Mouse (Mus musculus) liver, embryonic 15.5 days (tissue): ENCODE measurements around the gene Rnf217. TPM values are rescaled to one million over a fixed set of nuclear protein-coding genes. Genes with fewer than 3 reads are reported as not detected.

ENCODE experiments used
- ATAC-seq: fragments of 200-750 bp; cut with Nextera tagmentation; 2 replicates; pipeline ENCODE4 v1.8.0; 2017; ENCODE audit warnings: moderate number of reproducible peaks, mild to moderate bottlenecking, moderate library complexity; ENCODE audit not compliant: insufficient read depth
- H3K27ac ChIP-seq: fragments of 300-500 bp; sonication (generic); replicated peaks from 2 replicates; pipeline ENCODE4 v1.5.1; 2015; ENCODE audit warnings: mild to moderate bottlenecking, inconsistent platforms
- H3K27me3 ChIP-seq: fragments of 300-500 bp; sonication (generic); 2 replicates; pipeline ENCODE4 v1.6.1; 2015; ENCODE audit warnings: mild to moderate bottlenecking, inconsistent platforms
- H3K36me3 ChIP-seq: fragments of 300-500 bp; sonication (generic); replicated peaks from 2 replicates; pipeline ENCODE4 v1.6.1; 2015; ENCODE audit warnings: moderate library complexity, mild to moderate bottlenecking, inconsistent platforms
- H3K4me1 ChIP-seq: fragments of 300-500 bp; sonication (generic); replicated peaks from 2 replicates; pipeline ENCODE4 v1.6.1; 2015; ENCODE audit warnings: inconsistent platforms
- H3K4me2 ChIP-seq: fragments of 300-500 bp; sonication (generic); 2 replicates; pipeline ENCODE4 v1.6.1; 2015; ENCODE audit warnings: moderate library complexity, mild to moderate bottlenecking, inconsistent platforms
- H3K4me3 ChIP-seq: fragments of 300-500 bp; sonication (generic); replicated peaks from 2 replicates; pipeline ENCODE4 v1.5.1; 2015; ENCODE audit warnings: mild to moderate bottlenecking, inconsistent platforms
- H3K9ac ChIP-seq: fragments of 300-500 bp; sonication (generic); 2 replicates; pipeline ENCODE4 v1.6.1; 2015; ENCODE audit warnings: moderate library complexity, mild to moderate bottlenecking, inconsistent platforms
- H3K9me3 ChIP-seq: fragments of 300-500 bp; sonication (generic); replicated peaks from 2 replicates; pipeline ENCODE4 v1.6.1; 2016; ENCODE audit warnings: inconsistent platforms
- WGBS: fragments of 180-500 bp; shearing (Covaris S2); methylation state at CpG from one replicate; pipeline ENCODE4 v1.1.7; 2015; ENCODE audit warnings: mixed read lengths; ENCODE audit not compliant: insufficient replicate concordance; 5-methylcytosine and 5-hydroxymethylcytosine counted together
- polyA plus RNA-seq: library from polyadenylated mRNA; unstranded; fragments of >200 nt; fragmentation: Nextera tagmentation; extraction: Ambion mirVana; gene quantifications from 2 replicates; pipeline ENCODE4 v1.2.1, GENCODE M21; 2015

Gene Rnf217
- polyA plus RNA-seq, 1 experiment from 2014 or later: 0.14 TPM

GRCm38 (mm10) chr10:31533270-31533826 is 75.6 kb downstream of the Rnf217 start:
- Histone ChIP-seq H3K9me3 (no peaks in the 10 kb centered on the region), H3K9ac (no peak overlapping the region), H3K27me3 (no peaks in the 10 kb centered on the region), H3K4me3 (no peak overlapping the region), H3K27ac (no peak overlapping the region), H3K4me2 (no peak overlapping the region), H3K36me3 (no peaks in the 10 kb centered on the region), H3K4me1 (no peaks in the 10 kb centered on the region)
- no peak for ATAC-seq
- 57% methylated on average over 6 of the region's 6 CpGs for WGBS

DNA sequence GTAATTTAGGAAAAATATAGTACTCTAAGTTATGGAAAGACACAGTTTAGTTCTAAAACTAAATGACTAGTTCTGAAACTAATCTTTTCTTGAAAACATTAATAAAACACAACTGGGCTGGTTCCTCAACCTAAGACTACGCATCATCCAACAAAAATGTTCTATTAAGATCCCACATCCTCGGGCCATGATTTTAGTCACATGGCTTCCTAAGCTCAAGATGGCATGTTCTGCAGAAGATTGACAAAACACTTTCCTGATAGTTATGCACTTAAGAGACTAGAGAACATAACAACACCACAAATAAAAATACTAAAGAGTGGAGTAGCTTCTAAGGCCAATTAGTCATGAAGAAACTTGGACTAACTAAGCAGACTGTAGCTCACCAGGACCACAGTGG is 76.2 kb downstream of the Rnf217 start:
- Histone ChIP-seq H3K4me1 (no peaks in the 10 kb centered on the region), H3K36me3 (no peaks in the 10 kb centered on the region), H3K9ac (no peak overlapping the region), H3K27me3 (no peaks in the 10 kb centered on the region), H3K27ac (no peak overlapping the region), H3K9me3 (no peaks in the 10 kb centered on the region), H3K4me2 (no peak overlapping the region), H3K4me3 (no peak overlapping the region)
- 78% methylated on average over 2 of the region's 2 CpGs for WGBS
- no peak for ATAC-seq

DNA sequence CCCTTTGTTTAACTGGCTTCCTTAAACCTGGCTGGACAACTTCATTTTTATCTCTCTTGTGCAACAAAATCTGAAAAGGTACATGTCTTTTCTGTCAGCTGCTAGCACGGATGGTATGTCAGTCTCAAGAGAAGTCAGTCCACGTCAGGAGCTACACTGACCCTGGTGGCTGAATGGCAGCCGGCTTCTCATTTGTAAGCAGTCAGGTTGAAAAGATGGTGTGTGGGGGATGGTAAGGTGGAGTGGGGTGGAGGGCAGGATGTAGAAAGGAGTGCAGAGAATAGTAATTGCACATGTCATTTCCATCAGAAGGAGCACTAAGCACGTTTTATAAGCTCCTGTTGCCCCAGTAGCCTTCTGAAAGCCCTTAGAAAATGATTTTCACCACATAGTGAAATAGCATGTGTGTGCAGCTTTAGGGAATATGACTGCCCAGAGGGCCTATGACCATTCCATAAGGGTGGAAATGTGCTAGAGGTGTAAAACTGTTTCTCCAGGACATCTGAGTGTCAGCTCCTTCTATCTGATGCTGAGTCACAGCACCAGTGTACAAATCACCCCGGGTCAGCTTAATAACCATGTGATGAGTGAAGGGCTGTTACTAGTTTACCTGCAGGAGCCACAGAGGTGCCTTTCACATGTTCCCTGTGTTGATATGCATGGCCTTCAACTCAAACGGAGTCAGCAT is 80.5 kb downstream of the Rnf217 start:
- Histone ChIP-seq H3K4me3 (no peak overlapping the region), H3K27me3 (no peaks in the 10 kb centered on the region), H3K4me2 (no peak overlapping the region), H3K4me1 (no peaks in the 10 kb centered on the region), H3K9ac (no peak overlapping the region), H3K9me3 (no peaks in the 10 kb centered on the region), H3K36me3 (no peaks in the 10 kb centered on the region), H3K27ac (no peak overlapping the region)
- ATAC-seq: no peak
- WGBS: 63% methylated on average over 6 of the region's 6 CpGs

GRCm38 (mm10) chr10:31525705-31526104 is 83.3 kb downstream of the Rnf217 start:
- no peaks in the 10 kb centered on the region for H3K36me3 ChIP-seq
- H3K4me2 ChIP-seq: no peak overlapping the region
- no peaks in the 10 kb centered on the region for H3K9me3 ChIP-seq
- H3K27me3 ChIP-seq: no peaks in the 10 kb centered on the region
- no peaks in the 10 kb centered on the region for H3K4me1 ChIP-seq
- no peak overlapping the region for H3K4me3 ChIP-seq
- ATAC-seq: no peak
- WGBS: 47% methylated on average over 3 of the region's 3 CpGs
- H3K9ac ChIP-seq: no peak overlapping the region
- H3K27ac ChIP-seq: no peak overlapping the region

DNA sequence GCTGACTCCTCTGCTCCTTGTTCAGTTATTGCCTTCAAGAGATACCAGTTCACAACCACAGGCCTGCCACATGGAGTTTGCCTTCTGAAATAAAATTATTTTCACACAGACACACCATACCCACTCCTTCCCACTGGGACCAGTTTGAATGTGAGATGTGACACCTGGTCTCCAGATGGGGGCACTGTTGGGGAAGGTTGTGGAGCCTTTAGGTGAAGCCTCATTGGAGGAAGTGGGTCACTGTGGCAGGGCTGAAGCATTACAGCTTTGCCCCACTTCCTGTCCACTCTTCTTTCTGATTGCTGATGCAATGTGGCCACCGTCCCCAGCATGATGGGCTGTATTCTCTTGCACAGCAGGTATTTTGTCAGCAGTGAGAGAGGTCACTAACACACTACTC is 89.6 kb downstream of the Rnf217 start:
- Histone ChIP-seq H3K4me1 (no peaks in the 10 kb centered on the region), H3K9ac (no peak overlapping the region), H3K9me3 (no peaks in the 10 kb centered on the region), H3K27me3 (no peaks in the 10 kb centered on the region), H3K4me3 (no peak overlapping the region), H3K36me3 (no peaks in the 10 kb centered on the region), H3K27ac (no peak overlapping the region), H3K4me2 (no peak overlapping the region)
- ATAC-seq: no peak
- WGBS: 21% methylated on average over 1 of the region's 1 CpGs

DNA sequence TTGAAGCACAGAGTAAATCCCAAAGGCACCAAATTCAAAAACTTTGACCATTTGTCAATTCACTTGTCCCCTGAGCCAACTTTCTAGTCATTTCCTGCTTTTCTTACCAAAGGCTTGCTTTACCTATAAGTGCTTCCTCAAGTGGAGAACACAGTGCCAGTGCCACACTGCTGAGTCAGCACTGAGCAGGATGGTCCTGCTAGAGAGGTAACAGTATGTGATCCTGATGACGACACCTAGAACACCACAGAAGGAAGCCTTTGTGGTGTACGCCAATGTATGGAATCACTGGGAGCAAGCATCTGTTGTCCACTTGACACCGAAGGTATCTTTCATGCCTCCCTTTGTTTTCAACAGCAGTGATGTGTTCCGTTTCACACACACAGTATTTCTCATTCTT is 90.8 kb downstream of the Rnf217 start:
- Histone ChIP-seq H3K4me1 (no peaks in the 10 kb centered on the region), H3K27ac (no peak overlapping the region), H3K9me3 (no peaks in the 10 kb centered on the region), H3K36me3 (no peaks in the 10 kb centered on the region), H3K4me2 (no peak overlapping the region), H3K9ac (no peak overlapping the region), H3K4me3 (no peak overlapping the region), H3K27me3 (no peaks in the 10 kb centered on the region)
- WGBS: 72% methylated on average over 4 of the region's 4 CpGs
- no peak for ATAC-seq

- Histone ChIP-seq H3K4me2 (no peak overlapping the region), H3K4me1 (no peaks in the 10 kb centered on the region), H3K27ac (no peak overlapping the region), H3K36me3 (no peaks in the 10 kb centered on the region), H3K9me3 (no peaks in the 10 kb centered on the region), H3K4me3 (no peak overlapping the region), H3K27me3 (no peaks in the 10 kb centered on the region), H3K9ac (no peak overlapping the region)
- 51% methylated on average over 4 of the region's 4 CpGs for WGBS
- no peak for ATAC-seq
Measured at GRCm38 (mm10) chr10:31517192-31517591, 91.8 kb downstream of the Rnf217 start.

DNA sequence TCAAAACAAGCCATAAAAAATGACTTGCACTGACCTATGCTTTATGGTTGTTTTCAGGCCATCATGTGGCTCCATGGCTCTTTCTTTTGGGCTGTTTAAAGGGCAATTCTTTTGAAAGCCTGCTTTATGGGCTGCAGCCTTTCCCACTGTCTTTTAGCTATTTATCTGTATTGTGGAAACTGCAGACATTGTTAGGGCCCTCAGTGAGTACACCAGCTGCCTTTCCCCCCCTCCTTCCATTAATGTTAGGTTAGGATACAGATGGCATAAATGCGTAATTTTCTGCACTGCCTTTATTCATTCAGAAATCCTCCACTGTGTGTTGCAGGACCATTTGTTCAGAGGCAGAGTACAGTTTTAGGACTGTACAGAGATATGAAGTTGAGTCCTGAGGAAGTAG is 93.1 kb downstream of the Rnf217 start:
- no peaks in the 10 kb centered on the region for H3K4me1 ChIP-seq
- 76% methylated on average over 1 of the region's 1 CpGs for WGBS
- no peak overlapping the region for H3K4me3 ChIP-seq
- H3K27me3 ChIP-seq: no peaks in the 10 kb centered on the region
- H3K36me3 ChIP-seq: no peaks in the 10 kb centered on the region
- no peak for ATAC-seq
- no peaks in the 10 kb centered on the region for H3K9me3 ChIP-seq
- H3K4me2 ChIP-seq: no peak overlapping the region
- no peak overlapping the region for H3K9ac ChIP-seq
- H3K27ac ChIP-seq: no peak overlapping the region

- no peak overlapping the region for H3K4me3 ChIP-seq
- no peak for ATAC-seq
- no peak overlapping the region for H3K4me2 ChIP-seq
- no peaks in the 10 kb centered on the region for H3K4me1 ChIP-seq
- H3K36me3 ChIP-seq: no peaks in the 10 kb centered on the region
- H3K27me3 ChIP-seq: no peaks in the 10 kb centered on the region
- no peaks in the 10 kb centered on the region for H3K9me3 ChIP-seq
- no peak overlapping the region for H3K27ac ChIP-seq
- WGBS: 64% methylated on average over 3 of the region's 3 CpGs
- no peak overlapping the region for H3K9ac ChIP-seq
Measured at GRCm38 (mm10) chr10:31504134-31504551, 104.8 kb downstream of the Rnf217 start.

- H3K4me1 ChIP-seq: no peaks in the 10 kb centered on the region
- no peak for ATAC-seq
- no peak overlapping the region for H3K4me3 ChIP-seq
- no peak overlapping the region for H3K27ac ChIP-seq
- no peak overlapping the region for H3K9ac ChIP-seq
- 73% methylated on average over 8 of the region's 8 CpGs for WGBS
- no peaks in the 10 kb centered on the region for H3K27me3 ChIP-seq
- H3K4me2 ChIP-seq: no peak overlapping the region
- no peaks in the 10 kb centered on the region for H3K9me3 ChIP-seq
- no peaks in the 10 kb centered on the region for H3K36me3 ChIP-seq
Measured at GRCm38 (mm10) chr10:31503542-31504133, 105.3 kb downstream of the Rnf217 start.

GRCm38 (mm10) chr10:31501644-31502043 is 107.3 kb downstream of the Rnf217 start:
- no peaks in the 10 kb centered on the region for H3K27me3 ChIP-seq
- no peaks in the 10 kb centered on the region for H3K36me3 ChIP-seq
- no peak overlapping the region for H3K4me2 ChIP-seq
- no peak overlapping the region for H3K27ac ChIP-seq
- no peak for ATAC-seq
- whole genome bisulfite sequencing: 68% methylated on average over 5 of the region's 5 CpGs
- no peaks in the 10 kb centered on the region for H3K9me3 ChIP-seq
- H3K4me3 ChIP-seq: no peak overlapping the region
- H3K9ac ChIP-seq: no peak overlapping the region
- H3K4me1 ChIP-seq: no peaks in the 10 kb centered on the region
